Mouse (Mus musculus) stomach, postnatal 0 days (tissue): ENCODE results near the gene Gm10518. TPM values are rescaled to one million over a fixed set of nuclear protein-coding genes. Genes with fewer than 3 reads are reported as not detected.

Source experiments
- ATAC-seq: fragments of 200-750 bp; cut with Nextera tagmentation; 2 replicates; pipeline ENCODE4 v1.8.0; 2017; ENCODE audit not compliant: low FRiP score, low TSS enrichment
- DNase-seq: peaks from one replicate; pipeline ENCODE4 v3.0.0-alpha.2; 2016; ENCODE audit warnings: low spot score
- H3K27ac ChIP-seq: fragments of 300-500 bp; sonication (generic); replicated peaks from 2 replicates; pipeline ENCODE4 v1.5.1; 2014; ENCODE audit warnings: mild to moderate bottlenecking, control low read depth
- H3K27me3 ChIP-seq: fragments of 300-500 bp; sonication (generic); 2 replicates; pipeline ENCODE4 v1.6.1; 2014; ENCODE audit warnings: low read length; ENCODE audit not compliant: control insufficient read depth, insufficient read depth
- H3K36me3 ChIP-seq: fragments of 300-500 bp; sonication (generic); 2 replicates; pipeline ENCODE4 v1.6.1; 2014; ENCODE audit warnings: low read length, mixed read lengths; ENCODE audit not compliant: control insufficient read depth, insufficient read depth
- H3K4me1 ChIP-seq: fragments of 300-500 bp; sonication (generic); replicated peaks from 2 replicates; pipeline ENCODE4 v1.6.1; 2014; ENCODE audit warnings: antibody characterized with exemption; ENCODE audit not compliant: control insufficient read depth, insufficient read depth
- H3K4me2 ChIP-seq: fragments of 300-500 bp; sonication (generic); replicated peaks from 2 replicates; pipeline ENCODE4 v1.6.1; 2014; ENCODE audit warnings: low read depth, mild to moderate bottlenecking, control low read depth, moderate library complexity
- H3K4me3 ChIP-seq: fragments of 300-500 bp; sonication (generic); 2 replicates; pipeline ENCODE4 v1.5.1; 2014; ENCODE audit warnings: low read depth, low read length, control low read depth
- H3K9ac ChIP-seq: fragments of 300-500 bp; sonication (generic); 2 replicates; pipeline ENCODE4 v1.6.1; 2014; ENCODE audit warnings: mild to moderate bottlenecking, low read length, control low read depth, mixed read lengths
- H3K9me3 ChIP-seq: fragments of 300-500 bp; sonication (generic); 2 replicates; pipeline ENCODE4 v1.6.1; 2016; ENCODE audit warnings: low read length; ENCODE audit not compliant: control insufficient read depth
- CTCF ChIP-seq: IDR thresholded peaks from 2 replicates; pipeline ENCODE4 v1.5.1; 2016; ENCODE audit warnings: antibody characterized with exemption, low read depth, mild to moderate bottlenecking, moderate library complexity
- EP300 ChIP-seq: optimal IDR thresholded peaks from 2 replicates; pipeline ENCODE3; 2016; ENCODE audit warnings: antibody characterized with exemption
- WGBS: fragments of 180-500 bp; shearing (Covaris S2); extraction: QIAGEN DNeasy Blood & Tissue Kit; methylation state at CpG from one replicate; pipeline ENCODE4 v1.1.7; 2014; 5-methylcytosine and 5-hydroxymethylcytosine counted together
- polyA plus RNA-seq: library from polyadenylated mRNA; unstranded; fragments of >200 nt; fragmentation: Nextera tagmentation; extraction: Ambion mirVana; gene quantifications from 2 replicates; pipeline ENCODE4 v1.2.1, GENCODE M21; 2015

Gene Gm10518
- polyA plus RNA-seq, 1 experiment from 2014 or later = 0.10 TPM

DNA sequence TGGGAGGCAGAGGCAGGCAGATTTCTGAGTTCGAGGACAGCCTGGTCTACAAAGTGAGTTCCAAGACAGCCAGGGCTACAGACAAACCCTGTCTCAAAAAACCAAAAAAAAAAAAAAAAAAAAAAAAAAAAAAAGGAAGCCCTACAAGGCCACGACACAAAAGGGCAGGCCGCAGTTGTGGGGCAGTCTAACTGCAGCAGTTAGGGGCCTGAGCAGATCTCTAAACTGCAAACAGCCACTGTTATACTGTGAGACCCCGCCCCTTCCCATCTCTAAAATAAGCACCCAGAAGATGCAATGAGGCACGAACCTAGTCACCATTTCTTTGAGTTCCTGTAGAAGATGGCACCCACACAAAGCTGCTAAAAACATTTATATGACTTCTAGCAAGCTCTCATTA lies 17.7 kb upstream of the Gm10518 start:
- TF ChIP-seq CTCF (no peak), EP300 (no peak)
- Histone ChIP-seq H3K36me3 (peaks cover 16% of the 10 kb centered on the region), H3K4me1 (no peaks in the 10 kb centered on the region), H3K4me3 (no peak overlapping the region), H3K9me3 (no peaks in the 10 kb centered on the region), H3K4me2 (no peak overlapping the region), H3K27me3 (no peaks in the 10 kb centered on the region), H3K9ac (no peak overlapping the region), H3K27ac (no peak overlapping the region)
- DNase-seq = no peak
- 84% methylated on average over 5 of the region's 5 CpGs for WGBS
- no peak for ATAC-seq

DNA sequence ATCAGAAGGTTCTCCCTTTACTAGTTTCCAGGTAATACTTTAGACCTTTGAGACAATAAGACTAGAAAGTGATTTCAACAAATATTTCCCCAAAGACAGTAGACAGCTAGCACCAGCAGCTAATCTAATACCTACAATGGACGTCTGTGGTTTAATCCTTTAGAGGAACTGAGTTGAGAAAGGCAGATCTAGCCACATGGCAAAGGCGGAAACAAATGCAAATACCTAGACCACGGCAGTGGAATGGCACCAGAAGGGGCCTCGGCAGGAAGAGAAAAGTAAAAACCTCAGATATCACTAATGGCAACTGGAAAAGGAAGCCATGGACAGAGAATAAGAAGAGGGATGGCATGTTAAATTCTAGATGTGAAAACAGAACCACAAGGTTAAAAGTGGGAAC lies 15.9 kb upstream of the Gm10518 start:
- Histone ChIP-seq H3K9me3 (no peaks in the 10 kb centered on the region), H3K36me3 (peaks cover 16% of the 10 kb centered on the region), H3K4me2 (no peak overlapping the region), H3K9ac (no peak overlapping the region), H3K4me3 (no peak overlapping the region), H3K27me3 (no peaks in the 10 kb centered on the region), H3K4me1 (no peaks in the 10 kb centered on the region), H3K27ac (no peak overlapping the region)
- DNase-seq = no peak
- TF ChIP-seq CTCF = no peak
- no peak for TF ChIP-seq EP300
- WGBS = 77% methylated on average over 4 of the region's 4 CpGs
- ATAC-seq = no peak

DNA sequence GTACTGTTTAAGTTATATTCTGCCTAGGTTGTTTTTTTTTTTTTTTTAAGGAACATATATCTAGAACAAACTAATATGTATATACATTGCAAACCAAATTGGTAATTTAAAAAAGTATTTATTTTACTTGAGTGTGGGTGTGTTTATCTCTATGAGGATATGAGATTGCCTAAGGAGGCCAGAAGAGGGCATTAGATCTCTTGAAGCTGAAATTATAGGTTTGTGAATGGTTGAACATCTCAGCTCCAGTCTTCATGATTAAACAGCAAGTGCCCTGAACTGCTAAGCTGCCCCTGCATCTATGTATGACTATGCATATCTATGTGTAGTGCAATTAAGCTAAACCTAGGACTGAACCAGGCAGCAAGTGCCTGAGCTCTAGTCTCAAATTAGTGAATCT lies 4.4 kb upstream of the Gm10518 start:
- Histone ChIP-seq H3K9me3 (no peaks in the 10 kb centered on the region), H3K27me3 (no peaks in the 10 kb centered on the region), H3K4me3 (no peak overlapping the region), H3K4me1 (no peaks in the 10 kb centered on the region), H3K4me2 (no peak overlapping the region), H3K27ac (no peak overlapping the region), H3K36me3 (peaks cover 11% of the 10 kb centered on the region), H3K9ac (no peak overlapping the region)
- no peak for ATAC-seq
- no peak for DNase-seq
- TF ChIP-seq CTCF = peak; percentile 47
- TF ChIP-seq EP300 = no peak

DNA sequence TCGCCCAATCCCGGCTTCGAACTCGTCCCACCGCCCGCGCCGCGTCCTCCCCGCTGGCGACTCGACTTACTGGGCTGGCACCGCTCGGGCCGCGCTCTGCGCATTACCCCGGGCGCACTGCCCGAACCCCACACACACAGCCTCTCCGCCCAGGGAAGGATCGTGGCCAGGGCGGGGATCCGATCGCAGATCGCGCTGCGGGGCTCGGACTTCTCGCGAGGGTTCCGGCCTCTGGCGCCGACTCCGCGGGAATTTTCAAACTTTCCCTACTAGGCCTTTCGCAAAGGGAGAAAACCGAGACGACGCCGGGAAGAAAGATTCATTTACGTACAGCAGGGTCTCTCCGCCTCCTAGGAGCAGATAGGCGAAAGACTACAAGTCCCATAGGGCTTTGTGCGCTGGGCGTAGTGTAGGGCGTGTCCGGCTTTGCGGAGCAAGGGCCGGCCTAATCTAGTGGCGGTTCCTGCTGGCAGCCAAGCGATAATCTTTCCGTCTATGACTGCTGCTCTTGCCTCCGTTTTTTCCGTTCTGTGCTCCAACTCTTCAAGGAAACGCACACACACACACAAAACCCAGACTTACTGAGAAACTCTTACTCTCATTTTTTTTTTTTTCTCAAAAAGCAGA lies 450 bp downstream of the Gm10518 start, which contains the start of gene Ahctf1:
Ahctf1 (minus strand) TSS at position 168 of the 627 bp plus-strand sequence.
- Histone ChIP-seq H3K9ac (peak within 1 kb of the TSS; percentile 91), H3K27ac (peak within 1 kb of the TSS; percentile 99), H3K27me3 (no peaks in the 10 kb centered on the region), H3K4me1 (no peaks in the 10 kb centered on the region), H3K9me3 (no peaks in the 10 kb centered on the region), H3K4me3 (peak within 1 kb of the TSS; percentile 87), H3K36me3 (no peaks in the 10 kb centered on the region), H3K4me2 (peak within 1 kb of the TSS; percentile 79)
- peak; percentile 57 for TF ChIP-seq CTCF
- peak; percentile 96 for TF ChIP-seq EP300
- under 1% methylated on average over 50 of the region's 56 CpGs for WGBS
- peak; percentile 97 for DNase-seq
- ATAC-seq = peak; percentile 99

DNA sequence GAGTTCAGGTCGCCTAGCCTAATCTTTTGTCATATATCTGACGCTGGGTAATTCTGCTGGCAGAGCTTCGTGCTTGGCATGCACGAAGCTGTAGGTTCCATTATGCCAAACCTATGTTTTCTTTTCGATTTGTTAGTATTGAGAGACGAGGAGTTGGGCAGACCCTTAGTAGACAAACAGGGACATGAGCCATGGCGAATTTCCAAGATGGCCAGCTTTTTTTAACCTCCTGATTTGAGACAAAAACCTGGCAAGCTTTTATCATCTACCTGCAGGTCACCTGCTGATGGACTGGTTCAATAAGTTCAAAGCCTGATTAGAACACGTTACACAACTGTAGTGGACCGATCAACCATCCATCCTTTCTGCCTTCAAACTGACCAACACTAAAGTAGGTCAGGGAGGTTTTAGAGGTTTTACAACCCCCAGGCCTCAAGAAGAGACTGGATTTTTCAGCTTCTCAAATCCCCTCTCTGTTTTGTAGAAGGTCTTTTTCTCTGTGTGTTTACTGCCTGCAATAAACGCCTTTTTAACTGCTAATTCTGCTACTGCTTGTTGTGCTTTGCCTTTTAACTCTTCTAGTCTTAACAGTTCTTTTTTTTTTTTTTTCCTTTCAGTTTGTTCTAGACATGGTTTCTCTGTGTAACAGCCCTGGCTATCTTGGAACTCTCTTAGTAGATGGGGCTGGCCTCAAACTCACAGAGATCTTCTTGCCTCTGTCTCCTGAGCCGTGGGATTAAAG lies 1.1 kb downstream of the Gm10518 start:
- ATAC-seq = no peak
- peak overlapping the region; percentile 99 for H3K27ac ChIP-seq
- H3K4me2 ChIP-seq = peak overlapping the region; percentile 79
- peak overlapping the region; percentile 87 for H3K4me3 ChIP-seq
- no peaks in the 10 kb centered on the region for H3K9me3 ChIP-seq
- no peaks in the 10 kb centered on the region for H3K36me3 ChIP-seq
- 33% methylated on average over 11 of the region's 11 CpGs for WGBS
- no peaks in the 10 kb centered on the region for H3K27me3 ChIP-seq
- H3K4me1 ChIP-seq = no peaks in the 10 kb centered on the region
- no peak for DNase-seq
- H3K9ac ChIP-seq = peak overlapping the region; percentile 50
- TF ChIP-seq CTCF = no peak
- no peak for TF ChIP-seq EP300

DNA sequence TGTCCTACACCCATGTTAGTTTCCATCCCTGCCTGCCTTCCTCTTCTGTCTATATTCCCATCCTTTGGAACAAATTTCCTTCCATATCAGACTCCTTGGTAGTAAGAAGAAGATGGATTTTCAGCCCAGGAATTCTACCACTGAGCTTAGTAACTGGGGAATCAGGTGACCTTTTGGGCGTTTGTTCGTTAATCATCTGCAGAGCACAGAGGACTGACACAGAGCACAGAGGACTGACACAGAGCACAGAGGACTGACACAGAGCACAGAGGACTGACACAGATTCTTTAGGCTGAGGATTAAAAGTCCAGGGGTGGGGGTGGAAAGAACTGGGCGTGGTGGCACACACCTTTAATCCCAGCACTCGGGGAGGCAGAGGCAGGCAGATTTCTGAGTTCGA lies 2.6 kb downstream of the Gm10518 start:
- DNase-seq (no peak), ATAC-seq (no peak)
- 79% methylated on average over 5 of the region's 5 CpGs for WGBS
- Histone ChIP-seq H3K9ac (no peak overlapping the region), H3K4me1 (no peaks in the 10 kb centered on the region), H3K4me2 (no peak overlapping the region), H3K9me3 (no peaks in the 10 kb centered on the region), H3K27ac (no peak overlapping the region), H3K4me3 (no peak overlapping the region), H3K27me3 (no peaks in the 10 kb centered on the region), H3K36me3 (no peaks in the 10 kb centered on the region)
- TF ChIP-seq CTCF (no peak), EP300 (no peak)
